Mouse (Mus musculus) embryonic facial prominence, embryonic 14.5 days (tissue): ENCODE measurements around the gene Thap11. TPM values are rescaled to one million over a fixed set of nuclear protein-coding genes. Genes with fewer than 3 reads are reported as not detected.

ENCODE experiments used
- ATAC-seq: fragments of 200-750 bp; cut with Nextera tagmentation; 2 replicates; pipeline ENCODE4 v1.8.0; 2017; ENCODE audit warnings: low read depth, moderate number of reproducible peaks, moderate TSS enrichment
- DNase-seq: peaks from one replicate; pipeline ENCODE4 v3.0.0-alpha.2; 2015; ENCODE audit warnings: low spot score
- H3K27ac ChIP-seq: fragments of 300-500 bp; sonication (generic); replicated peaks from 2 replicates; pipeline ENCODE4 v1.5.1; 2014; ENCODE audit warnings: low read depth, mild to moderate bottlenecking, low read length, moderate library complexity
- H3K27me3 ChIP-seq: fragments of 300-500 bp; sonication (generic); replicated peaks from 2 replicates; pipeline ENCODE4 v1.6.1; 2014; ENCODE audit warnings: low read length; ENCODE audit not compliant: control insufficient read depth, insufficient read depth
- H3K36me3 ChIP-seq: fragments of 300-500 bp; sonication (generic); 2 replicates; pipeline ENCODE4 v1.6.1; 2014; ENCODE audit warnings: low read length, mixed read lengths; ENCODE audit not compliant: control insufficient read depth, insufficient read depth
- H3K4me1 ChIP-seq: fragments of 300-500 bp; sonication (generic); 2 replicates; pipeline ENCODE4 v1.6.1; 2014; ENCODE audit warnings: antibody characterized with exemption, low read length; ENCODE audit not compliant: control insufficient read depth, insufficient read depth
- H3K4me2 ChIP-seq: fragments of 300-500 bp; sonication (generic); 2 replicates; pipeline ENCODE4 v1.6.1; 2014; ENCODE audit warnings: low read depth, mild to moderate bottlenecking, low read length, moderate library complexity, mixed read lengths
- H3K4me3 ChIP-seq: fragments of 300-500 bp; sonication (generic); 2 replicates; pipeline ENCODE4 v1.5.1; 2014; ENCODE audit warnings: low read depth, mild to moderate bottlenecking, low read length
- H3K9ac ChIP-seq: fragments of 300-500 bp; sonication (generic); 2 replicates; pipeline ENCODE4 v1.6.1; 2014; ENCODE audit warnings: low read depth, mild to moderate bottlenecking, low read length, moderate library complexity, mixed read lengths
- H3K9me3 ChIP-seq: fragments of 300-500 bp; sonication (generic); 2 replicates; pipeline ENCODE4 v1.6.1; 2016; ENCODE audit warnings: low read length; ENCODE audit not compliant: control insufficient read depth
- WGBS: fragments of 180-500 bp; shearing (Covaris S2); extraction: QIAGEN DNeasy Blood & Tissue Kit; methylation state at CpG from one replicate; pipeline ENCODE4 v1.1.7; 2014; 5-methylcytosine and 5-hydroxymethylcytosine counted together
- polyA plus RNA-seq: library from polyadenylated mRNA; unstranded; fragments of >200 nt; fragmentation: Nextera tagmentation; extraction: Ambion mirVana; gene quantifications from 2 replicates; pipeline ENCODE4 v1.2.1, GENCODE M21; 2014

Thap11 gene
- polyA plus RNA-seq, 1 experiment from 2014 or later = 59.6 TPM

DNA sequence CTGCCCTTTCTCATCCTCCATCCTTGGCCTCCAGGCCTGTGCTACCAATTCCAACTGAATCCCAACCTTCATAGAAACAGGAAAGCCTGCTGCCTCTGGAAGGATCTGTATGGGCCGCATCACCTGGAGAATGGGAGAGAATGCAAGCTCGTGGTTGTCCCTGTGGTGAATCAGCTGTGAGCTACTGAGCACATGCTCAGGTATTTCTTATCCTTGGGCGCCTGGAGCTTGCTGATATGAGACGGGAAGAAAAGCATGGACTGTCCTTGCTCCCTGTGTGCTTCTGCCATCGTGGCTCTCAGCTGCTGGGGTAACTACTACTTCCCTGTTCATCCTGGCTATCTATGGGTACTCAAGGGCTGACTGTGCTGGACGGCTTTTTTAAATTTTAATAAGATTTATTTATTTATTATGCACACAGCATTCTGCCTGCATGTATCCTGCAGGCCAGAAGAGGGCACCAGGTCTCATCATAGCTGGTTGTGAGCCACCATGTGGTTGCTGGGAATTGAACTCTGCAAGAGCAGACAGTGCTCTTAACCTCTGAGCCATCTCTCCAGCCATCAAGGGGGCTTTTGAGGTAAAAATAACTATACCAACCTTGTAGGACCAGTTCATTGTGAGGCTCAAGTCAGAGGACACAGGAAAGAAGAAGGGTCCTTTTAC, 11.6 kb downstream of the Thap11 start:
- H3K4me1 ChIP-seq = peaks cover 7% of the 10 kb centered on the region
- H3K4me2 ChIP-seq = no peak overlapping the region
- no peak overlapping the region for H3K9ac ChIP-seq
- 84% methylated on average over 6 of the region's 6 CpGs for WGBS
- ATAC-seq (no peak), DNase-seq (no peak)
- no peak overlapping the region for H3K4me3 ChIP-seq
- H3K36me3 ChIP-seq = peaks cover 64% of the 10 kb centered on the region
- H3K27me3 ChIP-seq = no peaks in the 10 kb centered on the region
- H3K27ac ChIP-seq = no peak overlapping the region
- H3K9me3 ChIP-seq = no peaks in the 10 kb centered on the region

DNA sequence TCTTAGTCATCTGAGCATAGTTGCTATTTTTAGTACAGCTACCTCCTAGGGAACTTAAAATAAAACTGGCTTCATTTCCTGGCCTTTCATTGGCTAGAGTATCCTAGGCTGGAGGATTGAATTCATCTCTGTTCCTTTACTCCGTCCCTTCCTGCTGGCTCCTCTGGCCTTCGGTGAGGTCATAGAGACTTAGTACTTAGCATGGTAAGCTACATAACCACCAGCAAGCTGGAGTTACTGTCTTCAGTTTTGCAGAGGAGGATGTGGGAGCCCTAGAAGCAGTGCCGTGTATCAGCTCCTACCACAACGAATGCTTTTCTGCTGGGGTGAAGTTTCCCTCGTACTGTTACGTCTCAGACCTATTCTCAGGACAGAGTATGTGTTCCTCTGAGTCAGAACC, 19.4 kb downstream of the Thap11 start:
- no peaks in the 10 kb centered on the region for H3K27me3 ChIP-seq
- peaks cover 78% of the 10 kb centered on the region for H3K36me3 ChIP-seq
- WGBS = 77% methylated on average over 6 of the region's 6 CpGs
- H3K4me2 ChIP-seq = no peak overlapping the region
- no peak overlapping the region for H3K27ac ChIP-seq
- DNase-seq (no peak), ATAC-seq (no peak)
- H3K9ac ChIP-seq = no peak overlapping the region
- H3K4me1 ChIP-seq = no peaks in the 10 kb centered on the region
- H3K4me3 ChIP-seq = no peak overlapping the region
- H3K9me3 ChIP-seq = no peaks in the 10 kb centered on the region

DNA sequence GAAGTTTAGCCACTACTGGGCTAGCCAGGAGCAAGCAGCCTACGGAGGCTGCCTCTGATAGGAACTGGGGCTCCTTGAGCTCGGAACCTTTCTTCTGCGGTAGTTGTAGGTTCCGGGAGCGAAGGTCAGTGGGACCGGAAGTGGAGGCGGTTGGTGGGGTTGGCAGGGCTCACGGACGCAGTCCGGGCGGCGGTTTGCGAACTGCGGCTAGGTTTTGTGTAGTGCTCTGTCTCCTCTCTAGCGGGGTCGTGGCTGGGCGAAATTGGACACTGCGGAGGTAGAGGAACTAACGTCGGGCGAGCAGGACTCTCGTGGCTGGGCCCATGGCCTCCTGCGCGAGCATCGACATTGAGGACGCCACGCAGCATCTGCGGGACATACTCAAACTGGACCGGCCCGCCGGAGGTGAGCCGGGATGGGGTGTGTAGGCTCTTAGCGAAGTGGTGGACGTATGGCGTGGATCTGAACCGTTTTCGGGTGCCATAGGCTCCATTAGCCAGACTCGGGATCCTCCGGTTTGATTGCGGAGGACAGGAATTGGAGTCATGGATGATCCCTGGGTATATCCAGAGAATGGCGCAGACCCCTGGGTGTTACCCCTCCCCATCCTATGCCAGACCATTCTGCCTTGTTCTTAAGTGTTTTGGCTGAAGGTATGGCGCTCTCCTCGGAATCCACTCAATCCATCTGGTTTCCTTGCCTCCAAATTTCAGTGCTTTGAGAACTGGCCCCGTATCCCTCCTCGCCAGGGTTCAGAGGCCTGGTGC, 26.0 kb downstream of the Thap11 start, which contains the start of gene Edc4:
TSS of gene Edc4 (plus strand) at position 128 of the 767 bp plus-strand sequence.
- peaks cover 8% of the 10 kb centered on the region; the same call in 1 of the 2 replicates for H3K4me1 ChIP-seq
- H3K4me3 ChIP-seq = peak within 1 kb of the TSS; percentile 85
- ATAC-seq (peak; percentile 83), DNase-seq (peak; percentile 82)
- no peaks in the 10 kb centered on the region for H3K27me3 ChIP-seq
- H3K36me3 ChIP-seq = peaks cover 64% of the 10 kb centered on the region
- peak within 1 kb of the TSS; percentile 90 for H3K9ac ChIP-seq
- H3K9me3 ChIP-seq = no peaks in the 10 kb centered on the region
- peak within 1 kb of the TSS; percentile 67 for H3K27ac ChIP-seq
- H3K4me2 ChIP-seq = peak within 1 kb of the TSS; percentile 89
- under 1% methylated on average over 39 of the region's 45 CpGs for WGBS

DNA sequence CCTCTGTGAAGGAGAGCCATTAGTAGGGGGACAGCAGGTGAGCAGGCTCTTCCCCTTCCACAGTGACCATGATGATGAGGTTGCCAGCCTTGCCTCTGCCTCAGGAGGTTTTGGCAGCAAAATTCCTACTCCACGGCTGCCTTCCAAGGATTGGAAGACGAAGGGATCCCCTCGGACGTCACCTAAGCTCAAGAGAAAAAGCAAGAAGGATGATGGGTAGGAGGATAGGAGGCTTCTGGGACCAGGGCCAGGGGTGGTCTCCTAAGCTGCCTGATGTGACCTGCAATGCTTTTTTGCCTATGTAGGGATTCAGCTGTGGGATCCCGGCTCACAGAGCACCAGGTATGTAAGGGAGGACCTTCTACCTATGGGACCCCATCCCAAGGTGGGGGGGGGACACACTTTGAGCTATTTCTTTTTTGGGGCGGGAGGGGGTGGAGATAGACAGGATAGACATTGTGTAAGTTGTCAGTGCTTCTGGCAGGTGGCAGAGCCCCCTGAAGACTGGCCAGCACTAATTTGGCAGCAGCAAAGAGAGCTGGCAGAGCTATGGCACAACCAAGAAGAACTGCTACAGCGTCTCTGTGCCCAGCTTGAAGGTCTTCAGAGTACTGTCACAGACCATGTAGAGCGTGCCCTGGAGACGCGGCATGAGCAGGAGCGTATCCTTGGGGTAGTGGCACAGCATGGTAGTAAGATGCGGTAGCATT, 35.0 kb downstream of the Thap11 start:
- no peak overlapping the region for H3K27ac ChIP-seq
- no peak overlapping the region for H3K4me3 ChIP-seq
- no peak overlapping the region for H3K4me2 ChIP-seq
- ATAC-seq (no peak), DNase-seq (no peak)
- H3K9ac ChIP-seq = no peak overlapping the region
- WGBS = 95% methylated on average over 12 of the region's 12 CpGs
- H3K36me3 ChIP-seq = peaks cover 88% of the 10 kb centered on the region
- no peaks in the 10 kb centered on the region for H3K9me3 ChIP-seq
- no peaks in the 10 kb centered on the region for H3K4me1 ChIP-seq
- H3K27me3 ChIP-seq = no peaks in the 10 kb centered on the region

DNA sequence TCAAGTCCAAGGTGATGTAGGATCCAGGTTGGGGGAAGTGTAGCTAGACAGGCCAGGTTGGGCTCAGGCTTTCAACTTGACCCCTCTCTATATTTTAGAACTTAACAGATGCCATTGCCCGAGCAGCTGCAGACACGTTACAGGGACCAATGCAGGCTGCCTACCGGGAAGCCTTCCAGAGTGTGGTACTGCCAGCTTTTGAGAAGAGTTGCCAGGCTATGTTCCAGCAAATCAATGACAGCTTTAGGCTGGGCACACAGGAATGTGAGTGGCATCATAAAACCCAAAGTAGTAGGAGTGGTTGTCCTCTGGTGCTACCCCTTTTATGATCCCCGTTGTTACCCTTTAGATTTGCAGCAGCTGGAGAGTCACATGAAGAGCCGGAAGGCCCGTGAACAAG, 35.9 kb downstream of the Thap11 start:
- Histone ChIP-seq H3K9ac (no peak overlapping the region), H3K9me3 (no peaks in the 10 kb centered on the region), H3K36me3 (peaks cover 81% of the 10 kb centered on the region), H3K4me2 (no peak overlapping the region), H3K27ac (no peak overlapping the region), H3K4me3 (no peak overlapping the region), H3K4me1 (no peaks in the 10 kb centered on the region), H3K27me3 (no peaks in the 10 kb centered on the region)
- no peak for DNase-seq
- ATAC-seq = no peak
- WGBS = 92% methylated on average over 6 of the region's 6 CpGs

DNA sequence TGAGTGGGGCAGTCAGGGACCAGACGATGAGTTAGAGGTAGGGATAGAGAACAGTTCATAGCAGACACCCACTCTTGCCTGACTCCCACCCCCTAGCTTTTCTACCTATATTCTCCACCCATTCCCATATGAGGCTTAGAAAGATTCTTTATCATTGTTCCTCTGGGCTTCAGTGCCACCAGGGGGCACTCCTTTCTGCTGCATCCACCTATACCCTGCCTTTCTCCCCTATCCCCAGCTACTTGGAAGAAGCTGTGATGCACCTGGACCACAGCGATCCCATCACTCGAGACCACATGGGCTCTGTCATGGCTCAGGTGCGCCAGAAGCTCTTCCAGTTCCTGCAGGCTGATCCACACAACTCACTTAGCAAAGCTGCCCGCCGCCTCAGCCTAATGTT, 37.5 kb downstream of the Thap11 start:
- H3K4me1 ChIP-seq = no peaks in the 10 kb centered on the region
- no peak overlapping the region for H3K4me3 ChIP-seq
- no peaks in the 10 kb centered on the region for H3K27me3 ChIP-seq
- H3K36me3 ChIP-seq = peaks cover 65% of the 10 kb centered on the region
- WGBS = 92% methylated on average over 6 of the region's 6 CpGs
- no peak overlapping the region for H3K4me2 ChIP-seq
- ATAC-seq (no peak), DNase-seq (no peak)
- no peak overlapping the region for H3K27ac ChIP-seq
- no peaks in the 10 kb centered on the region for H3K9me3 ChIP-seq
- H3K9ac ChIP-seq = no peak overlapping the region

DNA sequence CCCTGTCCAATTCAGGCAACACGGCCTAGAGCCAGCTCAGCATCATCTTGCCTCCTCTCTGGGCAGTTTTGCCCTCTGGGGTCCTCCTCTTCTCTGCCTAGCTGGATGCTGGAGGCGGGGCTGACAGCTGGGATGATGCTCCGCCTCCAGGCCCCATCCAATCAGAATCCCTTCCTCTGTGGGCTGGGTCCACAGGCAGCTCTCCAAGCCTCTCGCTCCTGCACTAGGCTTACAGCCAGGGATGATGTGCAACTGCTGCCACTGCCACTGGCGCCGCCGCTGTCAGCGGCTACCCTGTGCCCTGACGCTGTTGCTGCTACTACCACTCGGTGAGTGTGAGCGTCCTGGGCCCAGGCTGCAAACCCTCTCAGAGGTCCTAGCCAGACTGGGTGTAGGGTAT, 38.4 kb downstream of the Thap11 start, which contains the start of gene Nrn1l:
TSS of gene Nrn1l (plus strand) at position 229 of the 400 bp plus-strand sequence.
- H3K36me3 ChIP-seq = peaks cover 56% of the 10 kb centered on the region
- no peaks in the 10 kb centered on the region for H3K27me3 ChIP-seq
- ATAC-seq (peak; percentile 90), DNase-seq (peak; percentile 89)
- H3K9ac ChIP-seq = no peak within 1 kb of the TSS
- no peaks in the 10 kb centered on the region for H3K9me3 ChIP-seq
- no peak within 1 kb of the TSS for H3K27ac ChIP-seq
- H3K4me1 ChIP-seq = no peaks in the 10 kb centered on the region
- 7% methylated on average over 11 of the region's 11 CpGs for WGBS
- peak within 1 kb of the TSS; percentile 26 for H3K4me2 ChIP-seq
- H3K4me3 ChIP-seq = no peak within 1 kb of the TSS

DNA sequence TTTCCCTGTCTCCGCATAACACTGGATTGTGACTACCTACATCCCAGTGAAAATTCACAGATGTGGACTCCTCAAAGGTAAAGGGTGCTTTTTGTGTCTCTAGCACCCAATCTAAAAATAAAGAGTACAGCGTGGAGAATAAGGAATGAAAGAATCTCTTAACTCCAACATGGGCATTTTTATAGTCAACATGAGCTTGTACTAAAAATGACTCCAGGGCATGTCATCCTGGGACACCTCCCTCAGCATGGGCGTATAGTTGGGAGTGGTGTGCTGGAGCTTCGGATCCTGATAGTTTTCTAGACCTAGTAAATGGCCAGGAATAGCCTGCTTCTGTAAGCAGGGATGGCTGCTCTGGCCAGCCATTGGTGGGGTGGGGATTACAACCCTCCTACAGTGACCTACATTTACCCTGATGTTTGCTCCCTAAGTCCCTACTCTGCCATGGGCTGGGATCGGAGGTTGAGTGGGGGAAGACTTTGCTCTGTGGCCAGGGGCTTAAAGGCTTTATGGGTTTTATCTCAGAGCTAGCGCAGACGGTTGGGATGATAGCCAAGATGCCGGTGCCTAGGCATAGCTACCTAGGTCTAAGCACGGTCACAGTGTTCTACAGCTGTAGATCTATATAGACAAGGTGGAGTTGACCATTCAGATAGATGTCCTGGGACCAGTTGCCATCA, 43.0 kb downstream of the Thap11 start:
- ATAC-seq = no peak
- no peak overlapping the region for H3K9ac ChIP-seq
- no peaks in the 10 kb centered on the region for H3K9me3 ChIP-seq
- peaks cover 10% of the 10 kb centered on the region; the same call in 1 of the 2 replicates for H3K36me3 ChIP-seq
- no peak overlapping the region for H3K27ac ChIP-seq
- no peak for DNase-seq
- no peaks in the 10 kb centered on the region for H3K27me3 ChIP-seq
- no peak overlapping the region for H3K4me3 ChIP-seq
- peaks cover 6% of the 10 kb centered on the region for H3K4me1 ChIP-seq
- no peak overlapping the region for H3K4me2 ChIP-seq
- 77% methylated on average over 9 of the region's 9 CpGs for WGBS
